In the genomic region with DNA sequence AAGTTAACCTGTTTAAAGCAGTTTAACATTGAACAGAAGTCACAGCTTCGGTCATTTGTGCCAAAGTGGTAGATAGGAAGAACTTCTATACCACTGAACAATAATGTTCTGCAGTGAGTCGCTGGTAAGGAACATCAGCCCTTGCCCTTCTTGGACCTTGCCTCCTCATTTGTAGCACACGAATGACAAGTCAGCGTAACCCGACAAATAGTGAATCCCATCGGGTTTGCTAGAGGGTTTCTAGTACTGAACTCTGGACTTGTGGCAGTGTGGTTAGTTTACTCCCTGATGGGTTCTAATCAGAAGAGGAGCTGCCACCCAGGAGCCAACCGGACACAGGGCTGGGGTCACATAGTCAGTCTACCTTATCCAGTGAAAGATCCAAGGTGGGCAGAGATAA, we compare ENCODE assay signal across 22 mouse cellular contexts. TPM values are rescaled to one million over a fixed set of nuclear protein-coding genes. Genes with fewer than 3 reads are reported as not detected.
A peak's percentile ranks its signal among the peaks of the same experiment; 100 is the strongest.
DNase-seq lines count a peak whose midpoint lies in the region; ATAC-seq and TF ChIP-seq lines count a peak whose summit lies in the region.
"Had no signal": no experiment of that assay in that cellular context is flagged by ENCODE, and none has a peak within 500 bp of the region (broad histone marks: within the 10 kb centered on the region; RNA-seq: fewer than 3 reads in every experiment).

No protein-coding gene starts in this region.

- no peak for TF ChIP-seq CTCF in kidney, adult 2 months (conservative IDR thresholded peaks at IDR 0.05; ENCODE audit: insufficient read depth, insufficient read length, low read depth, low read length)

- ATAC-seq in heart, embryonic 11.5 days (replicated peaks; ENCODE audit: insufficient number of reproducible peaks, low FRiP score, low TSS enrichment): no peak
- no peak for ATAC-seq in kidney, embryonic 14.5 days (ENCODE audit: low FRiP score, low TSS enrichment)
- ATAC-seq in hindbrain, embryonic 14.5 days (ENCODE audit: low FRiP score): no peak
- ATAC-seq: forebrain, embryonic 15.5 days had no signal

- H3K27ac ChIP-seq in heart, embryonic 11.5 days (ENCODE audit: low read depth, low read length): no peak overlapping the region
- H3K27ac ChIP-seq in kidney, adult 2 months (ENCODE audit: insufficient read depth, low read depth, low read length): peak overlapping the region; percentile 92
- no peak overlapping the region for H3K27ac ChIP-seq in kidney, embryonic 14.5 days (ENCODE audit: low read depth, low read length)
- no peak overlapping the region for H3K27ac ChIP-seq in hindbrain, embryonic 14.5 days
- H3K27ac ChIP-seq: embryonic facial prominence, embryonic 12.5 days; forebrain, embryonic 15.5 days; heart, embryonic 10.5 days; heart, embryonic 15.5 days; hindbrain, embryonic 13.5 days had no signal

- no peak overlapping the region for H3K4me2 ChIP-seq in heart, embryonic 11.5 days
- H3K4me2 ChIP-seq in kidney, embryonic 14.5 days (replicated peaks; ENCODE audit: low read depth, low read length): no peak overlapping the region
- no peak overlapping the region for H3K4me2 ChIP-seq in hindbrain, embryonic 14.5 days (replicated peaks)
- H3K4me2 ChIP-seq: embryonic facial prominence, embryonic 12.5 days; forebrain, embryonic 15.5 days; heart, embryonic 15.5 days; hindbrain, embryonic 13.5 days had no signal

- H3K4me1 ChIP-seq in heart, embryonic 11.5 days (ENCODE audit: control insufficient read depth, insufficient read depth, low read length): 0 out of 2 replicates have a peak, but pooled peaks cover 3% of the 10 kb centered on the region
- peaks cover 20% of the 10 kb centered on the region for H3K4me1 ChIP-seq in kidney, adult 2 months (ENCODE audit: control insufficient read depth, insufficient read depth, low read length)
- peaks cover 10% of the 10 kb centered on the region; the same call in 1 of the 2 replicates for H3K4me1 ChIP-seq in kidney, embryonic 14.5 days (ENCODE audit: control insufficient read depth, insufficient read depth, low read length)
- H3K4me1 ChIP-seq in hindbrain, embryonic 14.5 days (replicated peaks; ENCODE audit: control insufficient read depth, insufficient read depth, low read length): no peaks in the 10 kb centered on the region; the same call in 1 of the 2 replicates

- H3K36me3 ChIP-seq in heart, embryonic 11.5 days (ENCODE audit: control insufficient read depth, insufficient read depth, low read length): no peaks in the 10 kb centered on the region
- H3K36me3 ChIP-seq in kidney, adult 2 months (ENCODE audit: control insufficient read depth, insufficient read depth, low read length): no peaks in the 10 kb centered on the region
- peaks cover 7% of the 10 kb centered on the region; the same call in 1 of the 2 replicates for H3K36me3 ChIP-seq in kidney, embryonic 14.5 days (ENCODE audit: control insufficient read depth, insufficient read depth, low read length)
- H3K36me3 ChIP-seq in hindbrain, embryonic 14.5 days (replicated peaks; ENCODE audit: control insufficient read depth, insufficient read depth): peaks cover 12% of the 10 kb centered on the region; the same call in 1 of the 2 replicates
- H3K36me3 ChIP-seq: heart, embryonic 10.5 days had no signal

- no peak overlapping the region for H3K9ac ChIP-seq in heart, embryonic 11.5 days (ENCODE audit: low read depth, low read length)
- H3K9ac ChIP-seq in kidney, embryonic 14.5 days (ENCODE audit: low read depth, low read length): no peak overlapping the region
- H3K9ac ChIP-seq in hindbrain, embryonic 14.5 days: no peak overlapping the region
- H3K9ac ChIP-seq: embryonic facial prominence, embryonic 12.5 days; forebrain, embryonic 15.5 days; heart, embryonic 15.5 days; hindbrain, embryonic 13.5 days had no signal

- H3K9me3 ChIP-seq in heart, embryonic 11.5 days (replicated peaks; ENCODE audit: control insufficient read depth, low read length): no peaks in the 10 kb centered on the region
- H3K9me3 ChIP-seq in kidney, embryonic 14.5 days (ENCODE audit: control insufficient read depth, low read length): no peaks in the 10 kb centered on the region
- no peaks in the 10 kb centered on the region for H3K9me3 ChIP-seq in hindbrain, embryonic 14.5 days (ENCODE audit: control insufficient read depth, low read length)
- H3K9me3 ChIP-seq: embryonic facial prominence, embryonic 12.5 days; forebrain, embryonic 15.5 days; heart, embryonic 10.5 days; heart, embryonic 15.5 days; hindbrain, embryonic 13.5 days had no signal

- no peak for TF ChIP-seq POLR2A in kidney, adult 2 months (IDR thresholded peaks at IDR 0.05; ENCODE audit: low read depth, low read length)

- no peak overlapping the region for H3K4me3 ChIP-seq in heart, embryonic 11.5 days (ENCODE audit: low read depth, low read length)
- H3K4me3 ChIP-seq in kidney, adult 2 months (ENCODE audit: insufficient read depth, low read depth, low read length): no peak overlapping the region
- H3K4me3 ChIP-seq in kidney, embryonic 14.5 days (ENCODE audit: low read length): no peak overlapping the region
- no peak overlapping the region for H3K4me3 ChIP-seq in hindbrain, embryonic 14.5 days (replicated peaks; ENCODE audit: low read length)
- H3K4me3 ChIP-seq: embryonic facial prominence, embryonic 12.5 days; forebrain, embryonic 15.5 days; heart, embryonic 10.5 days; heart, embryonic 15.5 days; hindbrain, embryonic 13.5 days had no signal

- WGBS in heart, embryonic 11.5 days (ENCODE audit: insufficient replicate concordance): 80% methylated on average over 7 of the region's 7 CpGs
- WGBS in kidney, adult 2 months: 52% methylated on average over 7 of the region's 7 CpGs
- 87% methylated on average over 7 of the region's 7 CpGs for WGBS in kidney, embryonic 14.5 days
- 88% methylated on average over 7 of the region's 7 CpGs for WGBS in hindbrain, embryonic 14.5 days

- peaks cover 40% of the 10 kb centered on the region for H3K27me3 ChIP-seq in heart, embryonic 11.5 days (ENCODE audit: control insufficient read depth, insufficient read depth, low read length)
- no peaks in the 10 kb centered on the region for H3K27me3 ChIP-seq in kidney, adult 2 months (replicated peaks; ENCODE audit: control insufficient read depth, insufficient read depth, low read length)
- H3K27me3 ChIP-seq in kidney, embryonic 14.5 days (ENCODE audit: control insufficient read depth, insufficient read depth, low read length): peaks cover 6% of the 10 kb centered on the region
- H3K27me3 ChIP-seq in hindbrain, embryonic 14.5 days (ENCODE audit: control insufficient read depth, insufficient read depth, low read length): no peaks in the 10 kb centered on the region
- H3K27me3 ChIP-seq: forebrain, embryonic 15.5 days had no signal

- DNase-seq in heart, adult 11 months: peak; percentile 71
- peak; percentile 80 for DNase-seq in kidney, adult 2 months
- peak; percentile 38 for DNase-seq in kidney, postnatal 14 days
- no peak for DNase-seq in layer of hippocampus, adult 9-11 months
- no peak for DNase-seq in hindbrain, embryonic 14.5 days (ENCODE audit: low spot score)
- DNase-seq: adrenal gland, postnatal 10 days; cerebellum, adult 11 months; cerebellum, adult 8-10 months; cerebellum, postnatal 25 days; gastrocnemius, postnatal 36 days; heart, adult 18-20 months; heart, postnatal 14 days had no signal

RNA-seq across cellular contexts. Expression of a gene that starts 15.7 kb away (rescaled TPM):
- not detected in 2 replicates for polyA plus RNA-seq in heart, embryonic 11.5 days (2014; fragmentation: Nextera tagmentation; extraction: Ambion mirVana)
- 10.7 and 10.8 TPM in 2 replicates for polyA plus RNA-seq in kidney, adult 2 months (2012; rRNA removed)
- 2.1 and 4.0 TPM in 2 replicates for polyA plus RNA-seq in kidney, embryonic 14.5 days (2014; fragmentation: Nextera tagmentation; extraction: Ambion mirVana)
- 0.69 and 0.83 TPM in 2 replicates for polyA plus RNA-seq in hindbrain, embryonic 14.5 days (2014; fragmentation: Nextera tagmentation; extraction: Ambion mirVana)
- polyA plus RNA-seq: C2C12 had no signal

RNA-seq across cellular contexts. Expression of a gene that starts 44.0 kb away (rescaled TPM):
- not detected in 2 replicates for polyA plus RNA-seq in heart, embryonic 11.5 days (2014; fragmentation: Nextera tagmentation; extraction: Ambion mirVana)
- 0.04 TPM in 1 of 2 replicates, not detected in the other for polyA plus RNA-seq in kidney, adult 2 months (2012; rRNA removed)
- not detected in 2 replicates for polyA plus RNA-seq in kidney, embryonic 14.5 days (2014; fragmentation: Nextera tagmentation; extraction: Ambion mirVana)
- polyA plus RNA-seq in hindbrain, embryonic 14.5 days (2014; fragmentation: Nextera tagmentation; extraction: Ambion mirVana): not detected in 2 replicates
- polyA plus RNA-seq: C2C12; cortical plate, adult 2 months; embryonic facial prominence, embryonic 12.5 days; forebrain, embryonic 11.5 days; forebrain, embryonic 15.5 days; heart, embryonic 10.5 days; hindbrain, embryonic 13.5 days had no signal

Comparison
In these comparisons a context has a peak if more than half of its experiments do, and no peak if none do; other contexts are left out.
1. DNase-seq: peak in heart, adult 11 months (single experiment), kidney, adult 2 months (single experiment) and kidney, postnatal 14 days (single experiment); none in layer of hippocampus, adult 9-11 months (single experiment) and hindbrain, embryonic 14.5 days (single experiment).